Mouse (Mus musculus) CH12.LX (cell line): ENCODE results near the gene Rps6ka5. TPM values are rescaled to one million over a fixed set of nuclear protein-coding genes. Genes with fewer than 3 reads are reported as not detected.

ENCODE experiments used
- DNase-seq: peaks from one replicate; pipeline ENCODE4 v3.0.0-alpha.2; 2013; ENCODE audit errors: extremely low read depth
- H3K27ac ChIP-seq: 2 replicates; pipeline ENCODE4 v1.5.1; 2012; ENCODE audit warnings: low read depth, mild to moderate bottlenecking, control low read depth, moderate library complexity; ENCODE audit not compliant: insufficient read depth
- H3K27me3 ChIP-seq: replicated peaks from 2 replicates; pipeline ENCODE3; 2012; ENCODE audit warnings: inconsistent platforms
- H3K36me3 ChIP-seq, 2 experiments: replicated peaks in 1 of 2; 2 replicates each; pipeline versions ENCODE3 to v1.6.1; 2012; ENCODE audit warnings: inconsistent platforms in 1 of 2, low read length in 1 of 2, mild to moderate bottlenecking in 1 of 2, mixed read lengths in 1 of 2, moderate library complexity in 1 of 2; ENCODE audit not compliant: control insufficient read depth in 1 of 2, insufficient read depth in 1 of 2
- H3K4me1 ChIP-seq, 2 experiments: 2 replicates each; pipeline ENCODE4 v1.6.1; 2012; ENCODE audit warnings: inconsistent platforms in 1 of 2, moderate library complexity in 1 of 2; ENCODE audit not compliant: insufficient read depth in 2 of 2, control insufficient read depth in 1 of 2
- H3K4me2 ChIP-seq: 2 replicates; pipeline ENCODE4 v1.6.1; 2012; ENCODE audit warnings: low read depth, mild to moderate bottlenecking, control low read depth; ENCODE audit not compliant: poor library complexity, insufficient read depth, severe bottlenecking
- H3K4me3 ChIP-seq, 3 experiments: fragments of 150-350 bp in 1 of 3; sonication (generic) in 1 of 3; replicated peaks in 1 of 3; 2 replicates each; pipeline versions ENCODE3 to v1.5.1; 2011 to 2012; ENCODE audit warnings: low read depth in 2 of 3, low read length in 2 of 3, mild to moderate bottlenecking in 2 of 3, moderate library complexity in 2 of 3, control low read depth in 1 of 3, improper control_type of control experiment in 1 of 3, inconsistent platforms in 1 of 3, mixed read lengths in 1 of 3; ENCODE audit not compliant: poor library complexity in 1 of 3
- H3K79me2 ChIP-seq: replicated peaks from 2 replicates; pipeline ENCODE4 v1.6.1; 2012; ENCODE audit warnings: mild to moderate bottlenecking, moderate library complexity; ENCODE audit not compliant: control insufficient read depth, poor library complexity, insufficient read depth, severe bottlenecking; ENCODE audit errors: extremely low read depth
- H3K9ac ChIP-seq: 2 replicates; pipeline ENCODE4 v1.6.1; 2012; ENCODE audit warnings: low read depth, mild to moderate bottlenecking, control low read depth, moderate library complexity; ENCODE audit not compliant: insufficient read depth
- H3K9me3 ChIP-seq: replicated peaks from 2 replicates; pipeline ENCODE3; 2012; ENCODE audit warnings: low read length, inconsistent platforms, mixed read lengths
- BHLHE40 ChIP-seq: IDR thresholded peaks from 2 replicates; pipeline ENCODE4 v1.6.1; 2011; ENCODE audit warnings: mild to moderate bottlenecking, low read depth, low read length, improper control_type of control experiment
- CHD2 ChIP-seq: IDR thresholded peaks from 2 replicates; pipeline ENCODE4 v1.6.1; 2011; ENCODE audit warnings: low read length, improper control_type of control experiment
- CTCF ChIP-seq, 2 experiments: IDR thresholded peaks in 1 of 2; conservative IDR thresholded peaks in 1 of 2; 2 replicates each; pipeline ENCODE4 v1.5.1; 2011 to 2012; ENCODE audit warnings: low read depth in 2 of 2, low read length in 2 of 2, improper control_type of control experiment in 1 of 2, inconsistent platforms in 1 of 2, mild to moderate bottlenecking in 1 of 2, moderate library complexity in 1 of 2
- E2F4 ChIP-seq: IDR thresholded peaks from 2 replicates; pipeline ENCODE4 v1.6.1; 2011; ENCODE audit warnings: low read depth, low read length, improper control_type of control experiment; ENCODE audit not compliant: insufficient replicate concordance
- ELF1 ChIP-seq: IDR thresholded peaks from 2 replicates; pipeline ENCODE4 v1.6.1; 2014; ENCODE audit warnings: low read depth, mild to moderate bottlenecking, inconsistent platforms, low read length, improper control_type of control experiment
- ETS1 ChIP-seq: conservative IDR thresholded peaks from 2 replicates; pipeline ENCODE4 v1.6.1; 2012; ENCODE audit warnings: low read depth, mild to moderate bottlenecking, inconsistent platforms, low read length, improper control_type of control experiment, moderate library complexity
- IRF4 ChIP-seq: IDR thresholded peaks from 2 replicates; pipeline ENCODE4 v1.6.1; 2014; ENCODE audit warnings: low read depth, mild to moderate bottlenecking, inconsistent platforms, low read length, improper control_type of control experiment
- JUN ChIP-seq: IDR thresholded peaks from 2 replicates; pipeline ENCODE4 v1.6.1; 2011; ENCODE audit warnings: low read depth, mild to moderate bottlenecking, low read length, improper control_type of control experiment, moderate library complexity; ENCODE audit not compliant: insufficient read depth
- JUND ChIP-seq: conservative IDR thresholded peaks from 2 replicates; pipeline ENCODE4 v1.6.1; 2011; ENCODE audit warnings: low read depth, low read length, improper control_type of control experiment
- MAFK ChIP-seq: IDR thresholded peaks from 2 replicates; pipeline ENCODE4 v1.6.1; 2011; ENCODE audit warnings: low read length, improper control_type of control experiment; ENCODE audit not compliant: insufficient replicate concordance
- MAX ChIP-seq: IDR thresholded peaks from 2 replicates; pipeline ENCODE4 v1.6.1; 2011; ENCODE audit warnings: low read length, improper control_type of control experiment
- MEF2A ChIP-seq: IDR thresholded peaks from 2 replicates; pipeline ENCODE4 v1.6.1; 2014; ENCODE audit warnings: low read depth, mild to moderate bottlenecking, inconsistent platforms, low read length, improper control_type of control experiment, borderline replicate concordance
- MXI1 ChIP-seq: IDR thresholded peaks from 2 replicates; pipeline ENCODE4 v1.6.1; 2011; ENCODE audit warnings: mild to moderate bottlenecking, low read depth, low read length, improper control_type of control experiment
- NRF1 ChIP-seq: IDR thresholded peaks from 2 replicates; pipeline ENCODE4 v1.6.1; 2014; ENCODE audit warnings: low read depth, mild to moderate bottlenecking, inconsistent platforms, low read length, improper control_type of control experiment, moderate library complexity
- POLR2A ChIP-seq: IDR thresholded peaks from 2 replicates; pipeline ENCODE4 v1.6.1; 2011; ENCODE audit warnings: low read depth, mild to moderate bottlenecking, improper control_type of control experiment, low read length
- POLR2AphosphoS2 ChIP-seq: IDR thresholded peaks from 2 replicates; pipeline ENCODE4 v1.6.1; 2011; ENCODE audit warnings: low read depth, low read length, improper control_type of control experiment
- RCOR1 ChIP-seq: conservative IDR thresholded peaks from 2 replicates; pipeline ENCODE4 v1.6.1; 2012; ENCODE audit warnings: low read depth, mild to moderate bottlenecking, inconsistent platforms, low read length, improper control_type of control experiment
- SIN3A ChIP-seq: IDR thresholded peaks from 2 replicates; pipeline ENCODE4 v1.6.1; 2012; ENCODE audit warnings: low read length, improper control_type of control experiment, inconsistent platforms
- TBP ChIP-seq: conservative IDR thresholded peaks from 2 replicates; pipeline ENCODE4 v1.6.1; 2011; ENCODE audit warnings: low read depth, low read length, improper control_type of control experiment
- TCF12 ChIP-seq: IDR thresholded peaks from 2 replicates; pipeline ENCODE4 v1.6.1; 2014; ENCODE audit warnings: low read depth, mild to moderate bottlenecking, inconsistent platforms, low read length, improper control_type of control experiment
- ZKSCAN1 ChIP-seq: IDR thresholded peaks from 2 replicates; pipeline ENCODE4 v1.6.1; 2012; ENCODE audit warnings: low read depth, inconsistent platforms, low read length, improper control_type of control experiment, borderline replicate concordance
- ZMIZ1 ChIP-seq: IDR thresholded peaks from 2 replicates; pipeline ENCODE4 v1.6.1; 2012; ENCODE audit warnings: low read depth, mild to moderate bottlenecking, inconsistent platforms, low read length, improper control_type of control experiment
- dilution Hi-C: fragments of 300-500 bp; cut with MboI; formaldehyde crosslinking; loops from 2 replicates; pipeline ENCODE4 v1.14.3; 2020; ENCODE audit warnings: low sequenced_read_pairs; ENCODE audit not compliant: extremely low pct_unique_long_range_greater_than_20kb, extremely low pct_ligation_motif_present
- in situ Hi-C: fragments of 300-500 bp; cut with MboI; formaldehyde crosslinking; loops from 3 replicates; pipeline ENCODE4 v1.14.3; 2019; ENCODE audit warnings: low sequenced_read_pairs, low pct_ligation_motif_present, low pct_unique_long_range_greater_than_20kb, mixed read lengths
- polyA plus RNA-seq: library from polyadenylated mRNA; unstranded; fragments of >175 nt; gene quantifications from 2 replicates; pipeline ENCODE4 v1.2.1, GENCODE M21; 2012; ENCODE audit warnings: low read depth; ENCODE audit not compliant: insufficient read length
- total RNA-seq, 2 experiments: library from RNA; depleted of rRNA; stranded (reverse); fragments of 300-350 nt in 1 of 2; fragments of >200 nt in 1 of 2; gene quantifications; 2 replicates each; pipeline ENCODE4 v1.2.3; 2012 to 2014

Rps6ka5 gene
- total and polyA plus RNA-seq, 3 experiments: 2.9 to 6.2 (median 4.8) TPM

GRCm38 (mm10) chr12:100594700-100595099, 132.1 kb downstream of the Rps6ka5 start:
- Histone ChIP-seq H3K9ac (no peak overlapping the region), H3K4me2 (no peak overlapping the region), H3K27me3 (no peaks in the 10 kb centered on the region), H3K36me3 (peaks cover 0 to 11% of the 10 kb centered on the region in 2 experiments), H3K4me1 (peaks cover 0 to 2% of the 10 kb centered on the region in 2 experiments; a peak in 1 of 4 replicates), H3K4me3 (no peak overlapping the region), H3K27ac (no peak overlapping the region), H3K9me3 (no peaks in the 10 kb centered on the region), H3K79me2 (no peaks in the 10 kb centered on the region)
- TF ChIP-seq MXI1: no peak
- TF ChIP-seq SIN3A: no peak
- TF ChIP-seq ZMIZ1: no peak
- dilution Hi-C loops: no loop called here
- in situ Hi-C loops: no loop called here
- DNase-seq: no peak

- no peak overlapping the region for H3K4me3 ChIP-seq
- dilution Hi-C loops (no loop called here), in situ Hi-C loops (no loop called here)
- no peak overlapping the region for H3K27ac ChIP-seq
- TF ChIP-seq TBP (no peak), MXI1 (no peak), POLR2A (no peak), ELF1 (no peak), JUN (no peak), BHLHE40 (no peak), MEF2A (no peak), CHD2 (no peak), JUND (no peak), IRF4 (no peak), CTCF (conservative IDR thresholded peaks at IDR 0.05 in 1 of 2, IDR thresholded peaks at IDR 0.05 in 1 of 2; ENCODE audit: low read depth in 2 of 2, low read length in 2 of 2) (no peak), ZKSCAN1 (no peak), E2F4 (no peak)
- no peak overlapping the region for H3K4me2 ChIP-seq
- no peaks in the 10 kb centered on the region for H3K9me3 ChIP-seq
- H3K79me2 ChIP-seq: no peaks in the 10 kb centered on the region
- no peaks in the 10 kb centered on the region for H3K27me3 ChIP-seq
- DNase-seq: no peak
- no peak overlapping the region for H3K9ac ChIP-seq
- H3K36me3 ChIP-seq: peaks cover 0 to 18% of the 10 kb centered on the region in 2 experiments
- H3K4me1 ChIP-seq: no peaks in the 10 kb centered on the region
Measured at GRCm38 (mm10) chr12:100586601-100587000, 140.2 kb downstream of the Rps6ka5 start.

DNA sequence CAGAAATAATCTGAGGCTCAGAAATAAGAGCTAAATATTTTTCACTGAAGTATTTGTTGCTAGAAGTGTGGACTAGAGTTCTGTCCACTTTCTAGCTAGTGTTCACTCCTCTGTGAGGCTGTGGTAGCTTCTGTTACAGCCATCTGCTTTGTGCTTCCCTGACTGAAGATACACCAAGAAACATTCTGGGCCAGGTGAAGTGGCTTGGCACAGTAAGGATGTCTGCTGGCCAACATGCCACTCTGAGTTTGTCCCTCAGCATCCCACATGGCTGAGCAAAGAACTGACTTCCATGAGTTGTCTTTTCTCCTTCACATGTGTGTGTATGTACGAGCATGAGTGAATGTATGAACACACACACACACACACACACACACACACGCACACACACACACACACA, 147.6 kb downstream of the Rps6ka5 start:
- H3K4me2 ChIP-seq: no peak overlapping the region
- DNase-seq: no peak
- H3K27me3 ChIP-seq: no peaks in the 10 kb centered on the region
- H3K4me3 ChIP-seq: no peak overlapping the region
- H3K79me2 ChIP-seq: no peaks in the 10 kb centered on the region
- dilution Hi-C loops: no loop called here
- peaks cover 0 to 10% of the 10 kb centered on the region in 2 experiments; a peak in 2 of 4 replicates for H3K4me1 ChIP-seq
- TF ChIP-seq POLR2AphosphoS2: no peak
- TF ChIP-seq ETS1: no peak
- no peak for TF ChIP-seq MAX
- TF ChIP-seq POLR2A: no peak
- TF ChIP-seq NRF1: no peak
- no peak for TF ChIP-seq RCOR1
- TF ChIP-seq ZMIZ1: no peak
- no peak for TF ChIP-seq TCF12
- no peak for TF ChIP-seq MAFK
- no peak for TF ChIP-seq CTCF (conservative IDR thresholded peaks at IDR 0.05 in 1 of 2, IDR thresholded peaks at IDR 0.05 in 1 of 2; ENCODE audit: low read depth in 2 of 2, low read length in 2 of 2)
- no peak for TF ChIP-seq E2F4
- TF ChIP-seq, all 38 proteins: peak for 0
- no peaks in the 10 kb centered on the region for H3K9me3 ChIP-seq
- no peak overlapping the region for H3K9ac ChIP-seq
- in situ Hi-C loops: loop anchor here (5.0 kb wide), 1 partner anchor 263 kb away; no protein-coding TSS in a partner anchor
- no peak overlapping the region for H3K27ac ChIP-seq
- peaks cover under 1 to 32% of the 10 kb centered on the region in 2 experiments for H3K36me3 ChIP-seq
